ENCODE assay signal across 9 mouse cellular contexts in the genomic region with DNA sequence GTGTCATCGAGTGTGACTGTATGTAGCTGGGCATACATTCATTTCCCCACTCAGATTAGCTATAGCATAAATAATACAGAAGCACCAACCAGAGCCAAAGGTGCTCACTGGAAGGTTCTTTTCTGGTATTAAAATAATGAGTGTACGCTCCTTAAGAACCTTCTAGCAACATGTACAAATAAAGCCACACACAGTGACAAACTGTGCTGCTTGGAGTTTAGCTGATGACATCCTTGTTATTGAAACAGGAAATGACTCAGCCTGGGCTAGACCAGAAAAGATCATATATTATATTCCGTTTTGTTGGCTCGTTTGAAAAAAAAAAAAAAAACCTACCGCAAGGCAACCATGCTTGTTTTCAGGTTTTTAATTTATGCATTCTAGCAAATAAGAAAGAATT. TPM values are rescaled to one million over a fixed set of nuclear protein-coding genes. Genes with fewer than 3 reads are reported as not detected.
DNase-seq lines count a peak whose midpoint lies in the region; ATAC-seq and TF ChIP-seq lines count a peak whose summit lies in the region.
"Had no signal": no experiment of that assay in that cellular context is flagged by ENCODE, and none has a peak within 500 bp of the region (broad histone marks: within the 10 kb centered on the region; RNA-seq: fewer than 3 reads in every experiment).

No protein-coding gene starts in this region.

- no peak overlapping the region; the same call in 1 of the 2 replicates for H3K9ac ChIP-seq in heart, adult 2 months (ENCODE audit: low read depth, low read length)
- H3K9ac ChIP-seq: hindbrain, embryonic 15.5 days had no signal

- DNase-seq in heart, adult 2 months, result no peak
- no peak for DNase-seq in heart, postnatal 36 days
- peak; percentile 98 for DNase-seq in 416B (ENCODE audit: low read depth)
- peak; percentile 24 for DNase-seq in lung, postnatal 10 days
- no peak for DNase-seq in thymus, postnatal 14 days
- DNase-seq in left cerebral cortex, postnatal 10 days (ENCODE audit: extremely low spot score in 1 of 2, low spot score in 2 of 2), result no peak
- DNase-seq in right cerebral cortex, postnatal 36 days (ENCODE audit: low spot score in 2 of 2), result no peak

- intact Hi-C loops in heart, adult 2 months (cut with DNase I), result loop anchor here (1.0 to 5.0 kb wide), 3 partner anchors 16 to 133 kb away; partner anchors contain the start of gene Klf6
- intact Hi-C loops in heart, postnatal 36 days (cut with DNase I), result loop anchor here (1.0 to 2.0 kb wide), 2 partner anchors 15 to 43 kb away; no protein-coding TSS in a partner anchor
- intact Hi-C loops in left cerebral cortex, postnatal 10 days (cut with DNase I), result no loop called here

- no peaks in the 10 kb centered on the region for H3K79me2 ChIP-seq in heart, adult 2 months (replicated peaks; ENCODE audit: control insufficient read depth, insufficient read depth, low read length)

- TF ChIP-seq POLR2A in heart, adult 2 months (IDR thresholded peaks at IDR 0.05; ENCODE audit: insufficient read depth, low read depth, low read length), result no peak

- H3K36me3 ChIP-seq in heart, adult 2 months (ENCODE audit: control insufficient read depth, insufficient read depth, low read length), result peaks cover 22% of the 10 kb centered on the region
- H3K36me3 ChIP-seq: hindbrain, embryonic 15.5 days had no signal

- no peak for TF ChIP-seq EP300 in heart, adult 2 months (IDR thresholded peaks at IDR 0.05; ENCODE audit: insufficient read depth, low read depth, low read length)

- ATAC-seq in common myeloid progenitor, adult 5-6 weeks (replicated peaks; ENCODE audit: low read depth, poor library complexity, severe bottlenecking), result peak; percentile 83

- peak overlapping the region; percentile 81 for H3K27ac ChIP-seq in heart, adult 2 months
- H3K27ac ChIP-seq: hindbrain, embryonic 15.5 days had no signal

- no peak for TF ChIP-seq CTCF in heart, adult 2 months (IDR thresholded peaks at IDR 0.05)

- peak overlapping the region; percentile 6; the same call in 1 of the 2 replicates for H3K4me3 ChIP-seq in heart, adult 2 months
- H3K4me3 ChIP-seq: hindbrain, embryonic 15.5 days had no signal

- 38% methylated on average over 5 of the region's 5 CpGs for WGBS in heart, adult 2 months

- peaks cover 7% of the 10 kb centered on the region for H3K4me1 ChIP-seq in heart, adult 2 months (ENCODE audit: control insufficient read depth, insufficient read depth, low read length)
- H3K4me1 ChIP-seq: hindbrain, embryonic 15.5 days had no signal

- H3K27me3 ChIP-seq in heart, adult 2 months (ENCODE audit: control insufficient read depth, insufficient read depth, low read length), result no peaks in the 10 kb centered on the region
- H3K27me3 ChIP-seq: hindbrain, embryonic 15.5 days had no signal

RNA-seq across cellular contexts. Expression of gene Klf6, which starts 15.7 kb away (rescaled TPM):
- total RNA-seq in heart, adult 2 months (2021), result 10 to 100 TPM; 51.8 to 55.8 TPM
- polyA plus RNA-seq in heart, adult 2 months (2012; rRNA removed), result 13.7 and 23.1 TPM in 2 replicates
- total RNA-seq in heart, postnatal 36 days (2021), result 10 to 100 TPM; 52.0 to 65.6 TPM
- 103 and 107 TPM in 2 replicates for total RNA-seq in common myeloid progenitor, adult 5-6 weeks (2017)
- 10 to 100 TPM; 71.1 to 82.5 TPM for total RNA-seq in left cerebral cortex, postnatal 10 days (2021)

Comparison
In these comparisons a context has a peak if more than half of its experiments do, and no peak if none do; other contexts are left out.
1. DNase-seq: peak in 416B (single experiment) and lung, postnatal 10 days (single experiment); none in heart, adult 2 months (0 of 2), heart, postnatal 36 days (0 of 2), thymus, postnatal 14 days (single experiment), left cerebral cortex, postnatal 10 days (0 of 2) and right cerebral cortex, postnatal 36 days (0 of 2).